Comparison of ENCODE assay signal across 23 mouse cellular contexts in genomic region chr10:21042821-21043220, GRCm38 (mm10).
DNase-seq lines count a peak whose midpoint lies in the region; ATAC-seq and TF ChIP-seq lines count a peak whose summit lies in the region.
"Had no signal": no experiment of that assay in that cellular context is flagged by ENCODE, and none has a peak within 500 bp of the region (broad histone marks: within the 10 kb centered on the region; RNA-seq: fewer than 3 reads in every experiment).

No protein-coding gene starts in this region.

- peak; percentile 87 for DNase-seq in ES-CJ7 (ENCODE audit: low read depth, low spot score)
- peak; percentile 77 for DNase-seq in ZHBTc4 (ENCODE audit: low read depth, low spot score)
- DNase-seq in embryo, embryonic 9.5 days (ENCODE audit: extremely low spot score), result no peak
- DNase-seq: adrenal gland, adult 8-10 months; adrenal gland, postnatal 14 days; adrenal gland, postnatal 36 days; cerebellum, adult 11 months; cerebellum, adult 18-20 months; cerebellum, adult 8-10 months; cerebellum, adult 9-11 months; cerebellum, postnatal 14 days; cerebellum, postnatal 36 days; embryo, embryonic 11 days; forebrain, postnatal 0 days had no signal

- H3K9me3 ChIP-seq in ES-Bruce4 (replicated peaks; ENCODE audit: control insufficient read depth, insufficient read depth, low read length, poor library complexity, severe bottlenecking), result no peaks in the 10 kb centered on the region
- no peaks in the 10 kb centered on the region for H3K9me3 ChIP-seq in intestine, postnatal 0 days (ENCODE audit: control insufficient read depth)
- H3K9me3 ChIP-seq: embryonic facial prominence, embryonic 10.5 days; embryonic facial prominence, embryonic 12.5 days; forebrain, embryonic 13.5 days; forebrain, embryonic 15.5 days had no signal

- 0 out of 2 replicates have a peak, but pooled peaks have one; percentile 37 for TF ChIP-seq EP300 in ES-Bruce4 (IDR thresholded peaks at IDR 0.05; ENCODE audit: insufficient read depth, low read depth, low read length)

- H3K4me2 ChIP-seq in intestine, postnatal 0 days (replicated peaks; ENCODE audit: low read depth), result no peak overlapping the region
- H3K4me2 ChIP-seq: embryonic facial prominence, embryonic 12.5 days; forebrain, embryonic 13.5 days; forebrain, embryonic 15.5 days had no signal

- no peak for TF ChIP-seq CTCF in ES-Bruce4 (IDR thresholded peaks at IDR 0.05; ENCODE audit: low read depth, low read length)
- TF ChIP-seq CTCF in intestine, postnatal 0 days (IDR thresholded peaks at IDR 0.05; ENCODE audit: low read depth), result no peak

- H3K27me3 ChIP-seq in ES-Bruce4 (ENCODE audit: control insufficient read depth, insufficient read depth, low read length, poor library complexity, severe bottlenecking), result no peaks in the 10 kb centered on the region
- H3K27me3 ChIP-seq in intestine, postnatal 0 days (replicated peaks; ENCODE audit: control insufficient read depth, insufficient read depth, low read length), result no peaks in the 10 kb centered on the region
- H3K27me3 ChIP-seq: CH12.LX; embryonic facial prominence, embryonic 12.5 days; forebrain, embryonic 13.5 days; forebrain, embryonic 15.5 days; Patski had no signal

- H3K4me1 ChIP-seq in ES-Bruce4 (ENCODE audit: control insufficient read depth, insufficient read depth, low read length), result peaks cover 6% of the 10 kb centered on the region
- no peaks in the 10 kb centered on the region for H3K4me1 ChIP-seq in intestine, postnatal 0 days (replicated peaks; ENCODE audit: control insufficient read depth, insufficient read depth, low read length)
- H3K4me1 ChIP-seq: embryonic facial prominence, embryonic 12.5 days; forebrain, embryonic 13.5 days; forebrain, embryonic 15.5 days had no signal

- H3K36me3 ChIP-seq in ES-Bruce4 (ENCODE audit: control insufficient read depth, insufficient read depth, low read length, poor library complexity, severe bottlenecking), result no peaks in the 10 kb centered on the region
- H3K36me3 ChIP-seq in intestine, postnatal 0 days (ENCODE audit: control insufficient read depth, insufficient read depth), result no peaks in the 10 kb centered on the region
- H3K36me3 ChIP-seq: embryonic facial prominence, embryonic 10.5 days; embryonic facial prominence, embryonic 12.5 days; forebrain, embryonic 15.5 days had no signal

- no peak for ATAC-seq in intestine, postnatal 0 days
- ATAC-seq: activated CD4-positive, CD25-positive, alpha-beta regulatory T cell, adult 4 months; forebrain, embryonic 13.5 days; forebrain, embryonic 15.5 days; forebrain, postnatal 0 days; Patski had no signal

- no peak overlapping the region for H3K9ac ChIP-seq in ES-Bruce4 (ENCODE audit: low read depth, poor library complexity, severe bottlenecking)
- no peak overlapping the region for H3K9ac ChIP-seq in intestine, postnatal 0 days (ENCODE audit: low read depth, low read length)
- H3K9ac ChIP-seq: embryonic facial prominence, embryonic 12.5 days; forebrain, embryonic 13.5 days; forebrain, embryonic 15.5 days; forebrain, postnatal 0 days had no signal

- H3K27ac ChIP-seq in ES-Bruce4 (ENCODE audit: insufficient read depth, low read length), result no peak overlapping the region
- no peak overlapping the region for H3K27ac ChIP-seq in intestine, postnatal 0 days (ENCODE audit: low read depth, low read length)
- H3K27ac ChIP-seq: embryonic facial prominence, embryonic 10.5 days; embryonic facial prominence, embryonic 12.5 days; forebrain, embryonic 13.5 days; forebrain, embryonic 15.5 days had no signal

- no peak overlapping the region for H3K4me3 ChIP-seq in ES-Bruce4 (ENCODE audit: low read depth, low read length)
- H3K4me3 ChIP-seq in intestine, postnatal 0 days (ENCODE audit: low read depth, low read length), result no peak overlapping the region
- H3K4me3 ChIP-seq: embryonic facial prominence, embryonic 10.5 days; embryonic facial prominence, embryonic 12.5 days; forebrain, embryonic 13.5 days; forebrain, embryonic 15.5 days had no signal

- no peak for TF ChIP-seq POLR2A in ES-Bruce4 (IDR thresholded peaks at IDR 0.05; ENCODE audit: insufficient read depth, low read length)

- WGBS in intestine, postnatal 0 days, result 72% methylated on average over 5 of the region's 5 CpGs
